Mouse (Mus musculus): ENCODE data around the gene Pdlim5. TPM values are rescaled to one million over a fixed set of nuclear protein-coding genes. Genes with fewer than 3 reads are reported as not detected.

The Pdlim5 gene
- polyA plus RNA-seq, 1 experiment from 2014 or later = 14.9 TPM

- WGBS = 89% methylated on average over 4 of the region's 4 CpGs
- Histone ChIP-seq H3K4me3 (ENCODE audit: low read depth, low read length) (no peak overlapping the region), H3K4me1 (ENCODE audit: control insufficient read depth, insufficient read depth, low read length) (no peaks in the 10 kb centered on the region), H3K4me2 (ENCODE audit: low read length) (no peak overlapping the region), H3K9ac (ENCODE audit: low read depth, low read length) (no peak overlapping the region), H3K9me3 (replicated peaks; ENCODE audit: control insufficient read depth, low read length, poor library complexity, severe bottlenecking) (no peaks in the 10 kb centered on the region), H3K27me3 (ENCODE audit: control insufficient read depth, insufficient read depth, low read depth, low read length) (no peaks in the 10 kb centered on the region), H3K27ac (ENCODE audit: low read length) (no peak overlapping the region), H3K36me3 (ENCODE audit: control insufficient read depth, insufficient read depth, low read length) (no peaks in the 10 kb centered on the region)
- ATAC-seq = no peak
Measured at GRCm38 (mm10) chr3:142386505-142386904, 9.0 kb downstream of the Pdlim5 start.

- Histone ChIP-seq H3K4me2 (ENCODE audit: low read length) (no peak overlapping the region), H3K4me3 (ENCODE audit: low read depth, low read length) (no peak overlapping the region), H3K4me1 (ENCODE audit: control insufficient read depth, insufficient read depth, low read length) (no peaks in the 10 kb centered on the region), H3K36me3 (ENCODE audit: control insufficient read depth, insufficient read depth, low read length) (no peaks in the 10 kb centered on the region), H3K27ac (ENCODE audit: low read length) (no peak overlapping the region), H3K27me3 (ENCODE audit: control insufficient read depth, insufficient read depth, low read depth, low read length) (no peaks in the 10 kb centered on the region), H3K9ac (ENCODE audit: low read depth, low read length) (no peak overlapping the region), H3K9me3 (replicated peaks; ENCODE audit: control insufficient read depth, low read length, poor library complexity, severe bottlenecking) (no peaks in the 10 kb centered on the region)
- 91% methylated on average over 2 of the region's 2 CpGs for WGBS
- ATAC-seq = no peak
Measured at GRCm38 (mm10) chr3:142385690-142386089, 9.8 kb downstream of the Pdlim5 start.

DNA sequence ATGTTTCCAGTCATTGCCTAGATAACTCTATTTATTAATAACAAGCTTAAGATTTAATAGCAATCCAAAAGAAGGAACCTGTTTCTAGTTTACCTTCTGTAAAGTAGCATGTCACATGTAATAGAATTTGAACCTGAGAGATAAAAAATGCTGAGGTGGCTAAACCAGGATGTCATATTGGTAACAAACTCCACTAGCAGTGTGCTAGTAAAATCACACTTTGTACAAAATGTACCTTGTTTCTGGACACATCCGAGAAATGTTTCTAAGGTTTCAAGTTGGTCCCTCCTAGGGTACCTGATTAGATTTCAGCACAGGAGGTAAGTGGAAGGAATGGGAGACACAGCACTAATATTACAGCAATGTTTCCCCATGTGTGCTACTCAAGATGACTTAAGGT, 18.9 kb downstream of the Pdlim5 start:
- Histone ChIP-seq H3K9ac (ENCODE audit: low read depth, low read length) (no peak overlapping the region), H3K4me2 (ENCODE audit: low read length) (no peak overlapping the region), H3K4me3 (ENCODE audit: low read depth, low read length) (no peak overlapping the region), H3K4me1 (ENCODE audit: control insufficient read depth, insufficient read depth, low read length) (no peaks in the 10 kb centered on the region), H3K36me3 (ENCODE audit: control insufficient read depth, insufficient read depth, low read length) (no peaks in the 10 kb centered on the region), H3K27ac (ENCODE audit: low read length) (no peak overlapping the region), H3K27me3 (ENCODE audit: control insufficient read depth, insufficient read depth, low read depth, low read length) (no peaks in the 10 kb centered on the region), H3K9me3 (replicated peaks; ENCODE audit: control insufficient read depth, low read length, poor library complexity, severe bottlenecking) (no peaks in the 10 kb centered on the region)
- WGBS = 86% methylated on average over 1 of the region's 1 CpGs
- ATAC-seq = no peak

GRCm38 (mm10) chr3:142375106-142375505, 20.4 kb downstream of the Pdlim5 start:
- H3K9ac ChIP-seq (ENCODE audit: low read depth, low read length) = no peak overlapping the region
- no peaks in the 10 kb centered on the region for H3K36me3 ChIP-seq (ENCODE audit: control insufficient read depth, insufficient read depth, low read length)
- 18% methylated on average over 1 of the region's 1 CpGs for WGBS
- no peaks in the 10 kb centered on the region for H3K27me3 ChIP-seq (ENCODE audit: control insufficient read depth, insufficient read depth, low read depth, low read length)
- no peak overlapping the region for H3K27ac ChIP-seq (ENCODE audit: low read length)
- no peak overlapping the region for H3K4me2 ChIP-seq (ENCODE audit: low read length)
- H3K4me1 ChIP-seq (ENCODE audit: control insufficient read depth, insufficient read depth, low read length) = no peaks in the 10 kb centered on the region
- ATAC-seq = no peak
- H3K4me3 ChIP-seq (ENCODE audit: low read depth, low read length) = no peak overlapping the region
- H3K9me3 ChIP-seq (replicated peaks; ENCODE audit: control insufficient read depth, low read length, poor library complexity, severe bottlenecking) = no peaks in the 10 kb centered on the region

- Histone ChIP-seq H3K27ac (ENCODE audit: low read length) (no peak overlapping the region), H3K4me1 (ENCODE audit: control insufficient read depth, insufficient read depth, low read length) (no peaks in the 10 kb centered on the region), H3K9ac (ENCODE audit: low read depth, low read length) (no peak overlapping the region), H3K4me2 (ENCODE audit: low read length) (no peak overlapping the region), H3K27me3 (ENCODE audit: control insufficient read depth, insufficient read depth, low read depth, low read length) (no peaks in the 10 kb centered on the region), H3K36me3 (ENCODE audit: control insufficient read depth, insufficient read depth, low read length) (no peaks in the 10 kb centered on the region), H3K4me3 (ENCODE audit: low read depth, low read length) (no peak overlapping the region), H3K9me3 (replicated peaks; ENCODE audit: control insufficient read depth, low read length, poor library complexity, severe bottlenecking) (no peaks in the 10 kb centered on the region)
- 94% methylated on average over 6 of the region's 6 CpGs for WGBS
- ATAC-seq = no peak
Measured at GRCm38 (mm10) chr3:142372465-142373147, 22.9 kb downstream of the Pdlim5 start.

DNA sequence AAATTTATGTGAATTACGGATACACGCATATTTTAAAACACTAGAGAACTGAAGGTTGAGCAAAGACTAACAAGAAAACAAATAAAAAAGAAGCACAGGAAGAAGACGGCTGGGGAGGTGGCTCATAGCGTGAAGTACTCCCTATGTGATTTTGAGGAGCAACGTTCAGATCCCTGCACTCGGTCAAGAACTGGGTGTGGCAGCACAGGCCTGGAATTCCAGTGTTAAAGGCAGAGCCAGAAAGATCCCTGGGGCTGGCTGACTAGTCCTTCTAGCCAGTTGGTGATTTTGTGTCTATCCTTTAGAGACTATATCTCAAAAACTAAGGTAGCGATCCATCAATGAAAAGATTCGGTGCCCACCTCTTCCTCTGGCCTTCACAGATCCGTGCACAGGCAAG, 27.1 kb downstream of the Pdlim5 start:
- H3K36me3 ChIP-seq (ENCODE audit: control insufficient read depth, insufficient read depth, low read length) = no peaks in the 10 kb centered on the region
- no peaks in the 10 kb centered on the region for H3K27me3 ChIP-seq (ENCODE audit: control insufficient read depth, insufficient read depth, low read depth, low read length)
- H3K9ac ChIP-seq (ENCODE audit: low read depth, low read length) = no peak overlapping the region
- no peak overlapping the region for H3K27ac ChIP-seq (ENCODE audit: low read length)
- H3K4me3 ChIP-seq (ENCODE audit: low read depth, low read length) = no peak overlapping the region
- H3K4me2 ChIP-seq (ENCODE audit: low read length) = no peak overlapping the region
- H3K4me1 ChIP-seq (ENCODE audit: control insufficient read depth, insufficient read depth, low read length) = no peaks in the 10 kb centered on the region
- WGBS = 88% methylated on average over 9 of the region's 9 CpGs
- ATAC-seq = no peak
- no peaks in the 10 kb centered on the region for H3K9me3 ChIP-seq (replicated peaks; ENCODE audit: control insufficient read depth, low read length, poor library complexity, severe bottlenecking)

DNA sequence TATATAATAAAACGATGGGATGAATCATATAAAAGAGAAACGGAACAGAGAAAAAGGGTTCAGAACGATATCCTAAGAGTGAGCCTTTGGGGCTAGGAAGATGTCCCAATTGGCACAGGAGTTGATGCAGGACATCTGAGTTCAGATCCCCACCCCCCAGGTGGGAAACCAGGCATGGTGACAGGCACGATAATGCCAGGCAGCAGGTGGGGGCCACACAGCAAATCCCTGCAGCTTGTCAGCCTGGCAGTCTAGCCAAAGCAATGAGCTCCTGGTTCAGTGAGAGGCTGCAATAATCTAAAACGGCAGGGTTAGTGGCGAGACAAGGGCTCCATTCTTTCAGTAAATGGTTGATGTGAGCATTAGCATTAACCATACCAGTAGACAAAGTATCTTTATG, 33.4 kb downstream of the Pdlim5 start:
- Histone ChIP-seq H3K27me3 (ENCODE audit: control insufficient read depth, insufficient read depth, low read depth, low read length) (no peaks in the 10 kb centered on the region), H3K4me2 (ENCODE audit: low read length) (no peak overlapping the region), H3K27ac (ENCODE audit: low read length) (no peak overlapping the region), H3K4me1 (ENCODE audit: control insufficient read depth, insufficient read depth, low read length) (no peaks in the 10 kb centered on the region), H3K9me3 (replicated peaks; ENCODE audit: control insufficient read depth, low read length, poor library complexity, severe bottlenecking) (no peaks in the 10 kb centered on the region), H3K36me3 (ENCODE audit: control insufficient read depth, insufficient read depth, low read length) (no peaks in the 10 kb centered on the region), H3K4me3 (ENCODE audit: low read depth, low read length) (no peak overlapping the region), H3K9ac (ENCODE audit: low read depth, low read length) (no peak overlapping the region)
- ATAC-seq = no peak
- WGBS = 61% methylated on average over 6 of the region's 6 CpGs

DNA sequence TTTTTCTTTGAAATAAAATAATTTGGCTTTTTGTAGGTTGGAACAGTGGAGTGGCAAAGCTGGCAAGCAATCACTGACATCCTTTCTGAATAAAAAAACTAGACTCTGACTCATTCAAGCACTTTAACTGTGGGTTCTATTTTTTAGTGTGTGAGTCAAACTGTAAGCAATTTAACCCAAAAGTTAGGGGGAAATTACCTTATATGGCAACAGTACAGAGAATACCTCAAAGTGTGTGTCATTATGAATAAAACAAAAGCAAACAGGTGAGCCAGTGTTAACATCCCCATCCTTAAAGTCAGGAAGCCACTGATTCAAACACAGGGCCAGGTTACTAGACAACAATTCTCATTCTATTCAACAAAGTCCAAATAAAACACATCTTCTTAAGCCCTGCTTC, 36.5 kb downstream of the Pdlim5 start:
- Histone ChIP-seq H3K9me3 (replicated peaks; ENCODE audit: control insufficient read depth, low read length, poor library complexity, severe bottlenecking) (no peaks in the 10 kb centered on the region), H3K27ac (ENCODE audit: low read length) (no peak overlapping the region), H3K36me3 (ENCODE audit: control insufficient read depth, insufficient read depth, low read length) (no peaks in the 10 kb centered on the region), H3K4me1 (ENCODE audit: control insufficient read depth, insufficient read depth, low read length) (no peaks in the 10 kb centered on the region), H3K4me2 (ENCODE audit: low read length) (no peak overlapping the region), H3K4me3 (ENCODE audit: low read depth, low read length) (no peak overlapping the region), H3K9ac (ENCODE audit: low read depth, low read length) (no peak overlapping the region), H3K27me3 (ENCODE audit: control insufficient read depth, insufficient read depth, low read depth, low read length) (no peaks in the 10 kb centered on the region)
- no peak for ATAC-seq

DNA sequence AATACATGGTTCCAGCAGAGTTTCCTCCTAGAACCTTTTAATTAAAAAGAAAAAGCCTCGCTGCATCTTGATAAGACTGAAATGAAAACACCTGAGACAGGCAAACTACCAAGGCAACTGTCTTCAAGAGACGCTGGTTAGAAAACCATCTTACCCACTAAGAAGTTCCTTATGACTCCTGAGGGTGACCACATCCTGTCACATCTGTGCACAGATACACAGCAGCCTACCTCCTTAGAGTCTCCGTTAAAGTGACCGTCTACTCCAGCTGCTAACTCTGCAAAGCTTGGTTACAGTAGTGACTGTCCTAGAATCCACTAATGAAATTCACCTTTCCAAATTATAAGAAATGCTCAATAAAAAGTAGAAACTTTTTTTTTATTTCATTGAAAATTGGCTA, 38.8 kb downstream of the Pdlim5 start:
- Histone ChIP-seq H3K9me3 (replicated peaks; ENCODE audit: control insufficient read depth, low read length, poor library complexity, severe bottlenecking) (no peaks in the 10 kb centered on the region), H3K4me3 (ENCODE audit: low read depth, low read length) (no peak overlapping the region), H3K4me2 (ENCODE audit: low read length) (no peak overlapping the region), H3K27me3 (ENCODE audit: control insufficient read depth, insufficient read depth, low read depth, low read length) (no peaks in the 10 kb centered on the region), H3K9ac (ENCODE audit: low read depth, low read length) (no peak overlapping the region), H3K4me1 (ENCODE audit: control insufficient read depth, insufficient read depth, low read length) (no peaks in the 10 kb centered on the region), H3K27ac (ENCODE audit: low read length) (no peak overlapping the region), H3K36me3 (ENCODE audit: control insufficient read depth, insufficient read depth, low read length) (no peaks in the 10 kb centered on the region)
- ATAC-seq = no peak
- WGBS = 84% methylated on average over 4 of the region's 4 CpGs
